Mouse (Mus musculus): ENCODE measurements at regions not wholly inside any gene's neighbourhood (a gene's known extent, or its start where the extent isn't known, plus 50 kb on each side); places are given as distances from the start of the nearest gene placed in this dataset.

DNA sequence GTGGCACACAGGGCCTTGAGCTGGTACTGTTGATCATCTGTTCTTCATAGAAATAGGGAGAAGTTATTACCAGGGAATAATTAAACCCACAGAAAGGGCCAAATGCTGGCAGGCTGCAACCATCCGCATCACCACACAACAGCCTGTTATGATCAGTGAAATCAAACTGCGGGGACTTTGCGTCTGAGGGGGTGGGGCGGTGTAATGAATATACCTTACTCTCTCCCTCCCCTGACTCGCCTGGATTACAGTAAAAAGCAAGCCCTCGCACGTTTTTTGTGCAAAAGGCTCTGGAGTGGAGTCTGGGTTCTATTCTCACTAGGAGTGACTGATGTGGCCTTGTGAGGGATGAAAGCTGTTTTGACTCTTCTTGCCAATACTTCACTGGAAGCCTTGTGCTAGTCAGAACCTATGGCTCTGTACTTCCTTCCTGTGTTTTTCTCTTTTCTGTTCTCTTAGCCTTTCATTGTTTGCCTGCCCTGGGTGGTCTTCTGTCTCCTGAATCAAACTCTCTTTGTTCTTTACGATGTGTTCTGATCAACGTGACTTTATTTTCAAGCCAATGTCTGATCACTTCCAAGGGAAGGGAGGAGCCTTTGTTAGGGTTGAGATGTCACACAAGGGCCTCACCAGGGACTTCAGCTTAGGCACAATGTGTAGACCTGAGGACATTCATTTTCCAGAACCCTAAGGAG is 172.4 kb downstream of the Dact1 start:
- DNase-seq = no peak

GRCm38 (mm10) chr12:71482619-71483018 is 172.9 kb downstream of the Dact1 start:
- no peak for DNase-seq

DNA sequence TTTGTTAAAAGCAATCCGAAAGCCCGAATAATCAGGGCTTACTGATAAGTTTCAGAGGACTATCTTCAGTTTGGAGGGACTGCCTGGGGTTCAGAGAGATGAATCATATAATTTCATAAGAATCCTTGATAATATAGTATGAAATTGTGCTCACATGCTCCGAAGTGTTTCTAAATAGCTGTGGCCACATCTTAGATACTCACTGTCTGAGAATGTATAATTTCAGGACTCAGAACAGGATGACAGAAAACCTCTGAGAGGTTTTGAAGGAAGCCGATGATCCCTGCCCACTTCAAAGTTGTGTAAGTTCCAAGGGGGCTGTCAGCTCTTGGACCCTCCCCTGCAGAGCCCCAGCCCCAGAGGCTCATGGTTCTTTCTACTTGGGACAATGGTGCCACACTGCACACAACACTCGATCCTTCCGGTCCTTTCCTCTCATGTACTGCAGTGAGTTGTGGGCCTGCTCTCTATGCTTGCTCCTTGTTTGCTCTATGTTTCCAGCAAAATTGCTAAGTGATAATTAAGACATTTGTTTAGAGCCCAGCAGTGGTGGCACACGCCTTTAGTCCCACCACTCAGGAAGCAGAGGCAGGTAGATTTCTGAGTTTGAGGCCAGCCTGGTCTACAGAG is 174.0 kb downstream of the Dact1 start:
- no peak for DNase-seq

- DNase-seq = no peak
These were observed 174.6 kb downstream of the Dact1 start for GRCm38 (mm10) chr12:71484286-71484685.

DNA sequence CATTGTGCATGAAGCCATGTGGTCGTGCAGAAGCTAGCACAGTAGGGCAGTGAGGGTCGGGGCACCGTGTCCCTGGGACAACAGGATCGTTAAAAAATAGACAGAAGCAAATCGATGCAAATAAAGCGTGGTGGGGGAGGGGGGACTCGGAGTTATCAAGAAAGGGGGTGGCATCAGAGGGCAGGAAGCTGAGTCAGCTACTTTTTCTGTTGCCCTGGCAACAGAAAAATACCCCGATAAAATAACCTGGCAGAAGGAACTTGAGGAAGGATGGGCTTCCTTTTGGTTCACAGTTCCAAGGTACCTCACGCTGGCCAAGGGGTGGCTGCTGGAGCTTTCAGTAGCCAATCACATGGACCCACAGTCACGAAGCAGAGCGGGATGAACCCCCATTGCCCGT is 176.4 kb downstream of the Dact1 start:
- no peak for DNase-seq

GRCm38 (mm10) chr12:71487591-71488435 is 178.1 kb downstream of the Dact1 start:
- DNase-seq = no peak

- no peak for DNase-seq
These were observed 179.6 kb downstream of the Dact1 start for GRCm38 (mm10) chr12:71489295-71489694.

- no peak for DNase-seq
These were observed 185.2 kb downstream of the Dact1 start for GRCm38 (mm10) chr12:71494803-71495293.

DNA sequence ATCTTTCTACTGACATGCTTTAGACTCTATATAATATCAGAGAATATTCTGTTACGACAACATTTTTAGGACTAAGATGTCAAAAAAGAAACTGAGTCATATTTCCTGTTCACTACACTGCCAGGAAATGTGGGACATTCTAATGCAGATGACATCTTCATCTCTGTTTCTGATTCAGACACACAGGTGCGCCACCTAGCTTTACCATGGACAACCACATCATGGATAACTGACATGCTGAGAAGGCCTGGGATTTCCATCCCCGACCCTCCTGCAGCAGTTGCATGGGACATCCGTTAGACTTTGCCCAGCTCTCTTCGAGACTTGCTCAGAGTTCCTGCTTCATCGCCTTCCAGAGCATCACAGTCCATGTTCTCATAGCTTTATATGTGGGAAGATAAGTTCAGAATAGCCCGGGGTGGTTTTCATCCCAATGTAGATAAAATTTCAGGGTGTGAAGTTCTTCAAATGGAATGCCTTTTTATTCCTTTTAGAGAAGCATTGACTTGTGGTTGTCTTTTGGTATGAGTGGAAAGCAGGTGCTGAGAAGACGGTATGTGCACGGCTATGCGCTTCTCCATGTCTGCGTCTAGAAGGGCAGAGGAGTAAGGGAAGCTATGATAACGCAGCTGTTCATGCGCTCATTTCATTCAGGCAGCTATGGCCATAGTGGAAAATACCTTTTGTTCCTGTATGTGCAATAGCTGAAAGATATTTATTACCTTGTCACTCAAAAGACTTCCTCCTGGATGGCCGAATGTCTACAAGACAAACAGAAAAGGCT is 188.8 kb downstream of the Dact1 start:
- DNase-seq = no peak

DNA sequence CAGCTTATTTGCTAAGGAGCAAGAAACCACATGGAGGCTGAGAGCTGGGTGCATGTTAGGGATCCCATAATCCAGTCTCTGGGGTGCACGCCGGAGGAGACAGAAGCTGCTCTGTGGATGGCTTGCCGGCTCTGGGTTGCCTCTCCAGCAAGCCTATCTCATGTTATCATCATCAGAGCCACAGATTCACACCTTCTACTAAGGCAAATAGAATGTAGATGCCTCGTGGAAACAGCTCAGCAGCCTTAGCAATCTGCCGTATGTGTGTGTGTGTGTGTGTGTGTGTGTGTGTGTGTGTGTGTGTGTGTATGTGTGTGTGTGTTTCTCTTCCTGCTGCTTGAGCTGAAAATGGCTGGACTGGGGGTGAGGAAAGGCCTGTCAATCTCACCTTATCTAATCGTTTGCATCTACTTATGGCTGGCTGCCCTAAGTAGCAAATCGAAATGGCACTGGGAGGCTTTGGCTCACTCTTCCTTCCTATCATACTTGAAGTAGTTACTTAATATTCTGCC is 191.7 kb downstream of the Dact1 start:
- DNase-seq = no peak

DNA sequence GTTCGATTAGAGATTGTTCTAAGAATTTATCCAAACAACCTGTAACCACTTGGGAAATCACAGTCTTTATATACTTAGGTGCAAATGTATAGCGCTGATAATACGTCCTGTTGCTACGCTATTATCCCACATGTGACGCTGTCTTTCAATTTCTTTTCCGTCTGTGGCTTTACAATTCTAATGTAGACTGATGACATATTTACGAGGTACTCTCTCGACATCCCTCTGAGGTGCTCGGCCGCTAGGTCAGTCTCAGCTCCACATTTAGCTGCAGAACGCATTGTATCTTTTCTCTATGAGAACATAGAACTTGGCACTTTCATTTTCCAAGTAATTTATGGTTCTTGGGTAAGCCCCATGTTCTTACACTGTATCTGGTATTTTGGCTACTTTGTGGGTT is 193.6 kb downstream of the Dact1 start:
- DNase-seq = no peak

DNA sequence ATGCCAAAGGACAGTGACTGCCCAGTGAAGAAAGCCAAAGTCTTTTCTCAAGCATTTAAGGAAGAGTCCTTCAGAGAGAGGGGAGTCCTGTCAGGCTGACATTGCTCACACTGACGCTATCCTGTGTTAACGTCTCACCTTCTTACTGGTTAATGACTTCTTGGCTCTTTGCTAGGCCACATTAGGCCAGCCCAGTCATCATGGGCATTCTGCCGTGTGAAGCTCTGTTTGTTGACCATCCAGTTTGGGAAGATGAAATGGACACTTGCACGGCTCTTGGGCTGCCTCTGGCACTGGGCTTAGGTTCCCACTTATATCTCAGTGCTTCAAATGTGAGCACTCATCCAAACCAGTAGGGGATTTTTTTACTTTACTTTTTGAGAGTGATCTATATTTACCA is 196.5 kb downstream of the Dact1 start:
- DNase-seq = no peak

GRCm38 (mm10) chr12:71506716-71507115 is 197.0 kb downstream of the Dact1 start:
- DNase-seq = no peak

GRCm38 (mm10) chr12:71512915-71513612 is 203.4 kb downstream of the Dact1 start:
- no peak for DNase-seq

DNA sequence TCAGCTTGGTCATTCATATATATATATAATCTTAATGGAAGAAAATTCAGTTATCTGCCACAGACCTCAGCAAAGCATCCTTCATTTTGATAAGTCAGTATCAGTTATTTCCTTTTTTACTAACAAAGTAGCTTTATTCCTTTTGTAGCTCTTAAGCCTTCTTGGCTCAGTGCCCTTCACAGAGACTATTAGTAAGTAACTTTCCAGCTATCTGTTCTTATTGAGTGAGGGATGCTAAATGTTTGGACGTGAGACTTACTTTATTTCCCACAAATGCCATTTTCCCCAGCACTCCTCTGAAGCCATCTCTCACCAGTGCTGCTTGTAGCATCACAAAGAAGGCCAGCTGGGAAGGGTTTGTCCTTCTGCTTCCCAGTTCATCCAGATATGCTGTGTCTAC is 209.8 kb downstream of the Dact1 start:
- no peak for DNase-seq

DNA sequence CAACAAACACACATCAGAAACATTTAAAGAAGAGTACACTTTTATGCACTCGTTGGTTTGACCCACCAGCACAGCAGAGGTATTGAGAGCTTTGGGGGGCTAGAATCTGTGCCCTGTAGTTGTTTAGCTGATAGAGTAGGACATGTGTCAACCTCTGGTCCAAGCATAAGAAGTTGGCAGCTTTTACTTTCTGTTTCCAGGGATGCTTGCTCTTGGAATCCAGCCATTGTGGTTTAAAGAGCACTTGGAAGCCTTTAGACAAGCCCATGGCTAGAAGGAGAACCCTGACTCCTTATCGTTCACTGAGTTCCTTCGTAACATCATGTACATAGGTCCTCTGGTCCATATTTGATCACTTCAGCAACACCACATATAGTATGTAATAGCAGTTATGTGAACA is 212.3 kb downstream of the Dact1 start:
- no peak for DNase-seq

DNA sequence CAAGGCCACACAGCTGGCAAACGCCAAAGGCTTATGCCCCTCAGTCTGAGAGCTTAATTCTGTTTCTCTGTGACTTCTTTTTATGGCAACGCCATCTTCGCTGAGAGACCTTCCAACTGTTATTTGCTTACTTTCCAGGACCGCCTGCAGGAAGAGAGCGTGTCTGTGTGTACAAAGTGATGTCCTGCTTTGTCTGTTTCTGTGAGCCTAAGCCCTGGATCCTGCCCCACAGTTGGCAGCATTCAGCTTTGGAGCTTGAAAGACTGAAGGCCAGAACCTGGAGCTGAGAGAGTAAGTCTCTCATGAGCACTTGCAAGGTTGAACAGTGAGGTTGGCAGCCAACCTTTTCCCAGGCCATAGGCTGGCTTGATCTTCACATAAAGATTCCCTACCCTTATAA is 212.8 kb downstream of the Dact1 start:
- DNase-seq = no peak

DNA sequence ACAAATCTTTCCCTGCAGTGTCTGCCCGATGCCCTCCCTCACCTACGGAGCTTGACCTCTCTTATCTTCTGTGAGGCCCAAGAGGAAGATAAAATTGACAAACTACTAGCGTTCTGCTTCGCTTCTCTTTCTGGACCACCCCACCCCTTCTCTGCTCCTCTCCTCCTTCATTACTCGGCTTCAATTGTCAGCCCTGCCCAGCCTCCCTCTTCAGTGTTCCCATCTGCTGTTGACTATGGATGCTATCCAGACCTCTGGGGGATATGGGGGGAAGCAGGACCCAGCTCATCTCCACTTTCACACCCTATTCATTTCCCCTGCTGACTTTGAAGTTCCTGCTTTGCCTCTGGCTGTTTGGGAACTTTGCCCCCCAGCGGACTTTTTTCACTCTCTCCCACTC is 214.5 kb downstream of the Dact1 start:
- DNase-seq = no peak

GRCm38 (mm10) chr12:71525255-71525927 is 215.7 kb downstream of the Dact1 start:
- no peak for DNase-seq

- DNase-seq = no peak
These were observed 216.9 kb downstream of the Dact1 start for GRCm38 (mm10) chr12:71526623-71527022.

- DNase-seq = no peak
These were observed 222.5 kb downstream of the Dact1 start for GRCm38 (mm10) chr12:71532161-71532560.
